Mouse (Mus musculus) myocyte (in vitro differentiated cells): ENCODE measurements at regions not wholly inside any gene's neighbourhood (a gene's known extent, or its start where the extent isn't known, plus 50 kb on each side); places are given as distances from the start of the nearest gene placed in this dataset.

Experiments
- E2F4 ChIP-seq: IDR thresholded peaks from one replicate; pipeline ENCODE4 v1.6.1; 2011; ENCODE audit warnings: mild to moderate bottlenecking, control low read depth, moderate library complexity; ENCODE audit not compliant: insufficient read depth
- MAX ChIP-seq: IDR thresholded peaks from one replicate; pipeline ENCODE4 v1.6.1; 2011; ENCODE audit warnings: low read depth, mild to moderate bottlenecking, control low read depth
- POLR2A ChIP-seq: IDR thresholded peaks from one replicate; pipeline ENCODE4 v1.6.1; 2011; ENCODE audit warnings: low read depth, mild to moderate bottlenecking, control low read depth, moderate library complexity; ENCODE audit not compliant: insufficient read length
- TCF12 ChIP-seq: IDR thresholded peaks from one replicate; pipeline ENCODE4 v1.6.1; 2011; ENCODE audit warnings: mild to moderate bottlenecking, control low read depth; ENCODE audit not compliant: poor library complexity, insufficient read depth, severe bottlenecking
- USF1 ChIP-seq: IDR thresholded peaks from one replicate; pipeline ENCODE4 v1.6.1; 2011; ENCODE audit warnings: low read depth, mild to moderate bottlenecking, control low read depth, moderate library complexity

DNA sequence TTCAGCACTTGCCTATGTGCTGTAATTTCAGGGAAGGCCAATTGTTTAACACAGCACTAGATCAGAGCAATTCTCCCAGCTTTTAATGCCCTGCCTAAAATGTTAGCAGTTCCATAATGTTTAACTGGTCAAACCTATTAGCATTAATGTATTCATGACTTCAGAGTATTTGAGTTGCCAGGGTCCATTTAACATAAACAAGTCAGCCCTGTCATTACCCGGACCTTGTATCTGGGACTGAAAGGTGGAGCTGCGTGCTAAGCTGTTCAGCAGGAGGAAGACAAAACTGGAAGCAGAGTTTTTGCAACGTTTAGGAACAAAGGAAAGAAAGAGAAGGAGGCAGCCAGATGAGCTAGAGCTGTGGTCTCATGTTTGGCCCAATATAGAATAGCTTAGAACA is 661.8 kb downstream of the Epm2a start:
- TF ChIP-seq USF1, result no peak
- TF ChIP-seq POLR2A, result no peak
- TF ChIP-seq MAX, result no peak
- no peak for TF ChIP-seq TCF12
- no peak for TF ChIP-seq E2F4
